In the genomic region with DNA sequence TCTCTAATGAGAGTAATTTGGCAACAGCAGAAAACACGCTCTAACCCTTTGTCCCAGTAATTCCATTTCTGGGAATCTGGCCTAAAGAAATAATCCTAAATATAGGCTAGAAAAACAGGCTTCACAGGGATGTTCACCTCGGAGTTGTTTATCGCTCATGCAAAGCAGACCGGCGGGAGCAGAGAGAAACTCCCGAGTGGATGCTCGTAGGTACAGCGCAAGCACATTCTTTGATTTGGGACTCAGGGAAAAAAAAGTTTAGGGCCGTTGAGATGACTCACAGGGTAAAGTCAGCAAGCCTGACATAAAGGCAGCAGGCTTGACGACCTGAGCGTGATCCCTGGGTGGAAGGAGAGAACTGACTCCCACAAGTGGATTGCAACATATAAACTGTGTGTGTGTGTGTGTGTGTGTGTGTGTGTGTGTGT, we compare ENCODE assay signal across 13 mouse cellular contexts.
DNase-seq lines count a peak whose midpoint lies in the region; ATAC-seq and TF ChIP-seq lines count a peak whose summit lies in the region.
"Had no signal": no experiment of that assay in that cellular context is flagged by ENCODE, and none has a peak within 500 bp of the region (broad histone marks: within the 10 kb centered on the region; RNA-seq: fewer than 3 reads in every experiment).

No protein-coding gene starts in this region.

- no peaks in the 10 kb centered on the region for H3K36me3 ChIP-seq in hindbrain, postnatal 0 days (ENCODE audit: insufficient read depth, low read length)
- H3K36me3 ChIP-seq in hindbrain, embryonic 12.5 days = no peaks in the 10 kb centered on the region
- H3K36me3 ChIP-seq in neural tube, embryonic 13.5 days = no peaks in the 10 kb centered on the region
- H3K36me3 ChIP-seq in embryonic facial prominence, embryonic 15.5 days = no peaks in the 10 kb centered on the region
- H3K36me3 ChIP-seq in stomach, embryonic 15.5 days = no peaks in the 10 kb centered on the region

- no peak for ATAC-seq in hindbrain, postnatal 0 days
- no peak for ATAC-seq in hindbrain, embryonic 12.5 days (ENCODE audit: low FRiP score)
- no peak for ATAC-seq in neural tube, embryonic 13.5 days (ENCODE audit: low read depth)
- ATAC-seq in embryonic facial prominence, embryonic 15.5 days (ENCODE audit: insufficient number of reproducible peaks, low FRiP score, low TSS enrichment, low read depth) = 0 out of 2 replicates have a peak, but pooled peaks have one; percentile 11
- ATAC-seq in stomach, embryonic 15.5 days (ENCODE audit: insufficient read depth, low FRiP score, low read depth) = no peak
- no peak for ATAC-seq in activated CD4-positive, CD25-positive, alpha-beta regulatory T cell, adult 4 months

- H3K27me3 ChIP-seq in hindbrain, postnatal 0 days (ENCODE audit: insufficient read depth, low read length) = no peaks in the 10 kb centered on the region
- H3K27me3 ChIP-seq in hindbrain, embryonic 12.5 days = no peaks in the 10 kb centered on the region
- H3K27me3 ChIP-seq in neural tube, embryonic 13.5 days = no peaks in the 10 kb centered on the region
- H3K27me3 ChIP-seq in embryonic facial prominence, embryonic 15.5 days = no peaks in the 10 kb centered on the region
- H3K27me3 ChIP-seq in stomach, embryonic 15.5 days (replicated peaks) = no peaks in the 10 kb centered on the region
- H3K27me3 ChIP-seq: neural tube, embryonic 12.5 days had no signal

- H3K27ac ChIP-seq in hindbrain, postnatal 0 days = peak overlapping the region; percentile 54; the same call in 1 of the 2 replicates
- H3K27ac ChIP-seq in hindbrain, embryonic 12.5 days = no peak overlapping the region
- H3K27ac ChIP-seq in neural tube, embryonic 13.5 days (replicated peaks) = 0 out of 2 replicates have a peak overlapping the region, but pooled peaks have one; percentile 65
- peak overlapping the region; percentile 58 for H3K27ac ChIP-seq in embryonic facial prominence, embryonic 15.5 days (replicated peaks)
- H3K27ac ChIP-seq in stomach, embryonic 15.5 days = 0 out of 2 replicates have a peak overlapping the region, but pooled peaks have one; percentile 1
- H3K27ac ChIP-seq: neural tube, embryonic 12.5 days had no signal

- no peak for TF ChIP-seq CTCF in hindbrain, postnatal 0 days (IDR thresholded peaks at IDR 0.05; ENCODE audit: low read depth)

- H3K4me1 ChIP-seq in hindbrain, postnatal 0 days (ENCODE audit: insufficient read depth, low read length) = peaks cover 41% of the 10 kb centered on the region
- H3K4me1 ChIP-seq in hindbrain, embryonic 12.5 days = peaks cover 35% of the 10 kb centered on the region
- peaks cover 73% of the 10 kb centered on the region for H3K4me1 ChIP-seq in neural tube, embryonic 13.5 days (replicated peaks)
- H3K4me1 ChIP-seq in embryonic facial prominence, embryonic 15.5 days = peaks cover 46% of the 10 kb centered on the region
- peaks cover 27% of the 10 kb centered on the region for H3K4me1 ChIP-seq in stomach, embryonic 15.5 days

- no peak overlapping the region for H3K4me3 ChIP-seq in hindbrain, postnatal 0 days (ENCODE audit: low read length)
- no peak overlapping the region for H3K4me3 ChIP-seq in hindbrain, embryonic 12.5 days
- no peak overlapping the region for H3K4me3 ChIP-seq in neural tube, embryonic 13.5 days
- no peak overlapping the region for H3K4me3 ChIP-seq in embryonic facial prominence, embryonic 15.5 days (replicated peaks)
- no peak overlapping the region for H3K4me3 ChIP-seq in stomach, embryonic 15.5 days (replicated peaks)
- H3K4me3 ChIP-seq: neural tube, embryonic 12.5 days had no signal

- H3K4me2 ChIP-seq in hindbrain, postnatal 0 days (ENCODE audit: low read depth, low read length) = no peak overlapping the region
- H3K4me2 ChIP-seq in hindbrain, embryonic 12.5 days (replicated peaks) = no peak overlapping the region
- no peak overlapping the region for H3K4me2 ChIP-seq in neural tube, embryonic 13.5 days
- H3K4me2 ChIP-seq in embryonic facial prominence, embryonic 15.5 days (replicated peaks) = no peak overlapping the region
- no peak overlapping the region for H3K4me2 ChIP-seq in stomach, embryonic 15.5 days
- H3K4me2 ChIP-seq: neural tube, embryonic 12.5 days had no signal

- DNase-seq in hindbrain, postnatal 0 days (ENCODE audit: low spot score) = no peak
- no peak for DNase-seq in neural tube, embryonic 10.5 days (ENCODE audit: extremely low spot score, low spot score)
- DNase-seq in layer of hippocampus, adult 9-10 months (ENCODE audit: low spot score) = no peak
- DNase-seq: cerebellum, postnatal 36 days; heart, postnatal 10 days; lung, postnatal 36 days had no signal

- H3K9ac ChIP-seq in hindbrain, postnatal 0 days (replicated peaks; ENCODE audit: low read length) = no peak overlapping the region
- no peak overlapping the region for H3K9ac ChIP-seq in hindbrain, embryonic 12.5 days
- no peak overlapping the region for H3K9ac ChIP-seq in neural tube, embryonic 13.5 days
- no peak overlapping the region for H3K9ac ChIP-seq in embryonic facial prominence, embryonic 15.5 days
- H3K9ac ChIP-seq in stomach, embryonic 15.5 days = no peak overlapping the region
- H3K9ac ChIP-seq: neural tube, embryonic 12.5 days had no signal

- 46% methylated on average over 11 of the region's 11 CpGs for WGBS in hindbrain, postnatal 0 days
- WGBS in hindbrain, embryonic 12.5 days = 89% methylated on average over 11 of the region's 11 CpGs
- 61% methylated on average over 11 of the region's 11 CpGs for WGBS in neural tube, embryonic 13.5 days
- whole genome bisulfite sequencing in embryonic facial prominence, embryonic 15.5 days = 48% methylated on average over 11 of the region's 11 CpGs
- 48% methylated on average over 11 of the region's 11 CpGs for WGBS in stomach, embryonic 15.5 days

- no peaks in the 10 kb centered on the region for H3K9me3 ChIP-seq in hindbrain, postnatal 0 days (ENCODE audit: low read length)
- H3K9me3 ChIP-seq in hindbrain, embryonic 12.5 days (replicated peaks) = no peaks in the 10 kb centered on the region
- H3K9me3 ChIP-seq in neural tube, embryonic 13.5 days = no peaks in the 10 kb centered on the region
- no peaks in the 10 kb centered on the region for H3K9me3 ChIP-seq in embryonic facial prominence, embryonic 15.5 days (replicated peaks)
- H3K9me3 ChIP-seq in stomach, embryonic 15.5 days = no peaks in the 10 kb centered on the region
- H3K9me3 ChIP-seq: G1E; neural tube, embryonic 12.5 days had no signal
